ENCODE assay signal across 24 mouse cellular contexts in genomic region chr2:71201886-71202285, GRCm38 (mm10).
"Had no signal": no experiment of that assay in that cellular context is flagged by ENCODE, and none has a peak within 500 bp of the region (broad histone marks: within the 10 kb centered on the region; RNA-seq: fewer than 3 reads in every experiment).

No protein-coding gene starts in this region.

- H3K36me3 ChIP-seq: heart, embryonic 13.5 days; heart, embryonic 15.5 days; hindbrain, embryonic 13.5 days; hindbrain, embryonic 15.5 days; kidney, embryonic 15.5 days; limb, embryonic 13.5 days; limb, embryonic 15.5 days; liver, embryonic 12.5 days had no signal

- H3K9ac ChIP-seq: heart, embryonic 13.5 days; heart, embryonic 15.5 days; hindbrain, embryonic 13.5 days; hindbrain, embryonic 15.5 days; kidney, embryonic 15.5 days; limb, embryonic 13.5 days; limb, embryonic 15.5 days; liver, embryonic 12.5 days; liver, embryonic 14.5 days had no signal

- H3K27ac ChIP-seq: heart, adult 2 months; heart, embryonic 13.5 days; heart, embryonic 15.5 days; hindbrain, embryonic 13.5 days; hindbrain, embryonic 15.5 days; hindbrain, postnatal 0 days; kidney, embryonic 15.5 days; kidney, postnatal 0 days; limb, embryonic 13.5 days; limb, embryonic 15.5 days; liver, embryonic 12.5 days; liver, embryonic 14.5 days had no signal

- H3K4me3 ChIP-seq: heart, adult 2 months; heart, embryonic 13.5 days; heart, embryonic 15.5 days; hindbrain, embryonic 13.5 days; hindbrain, embryonic 15.5 days; kidney, embryonic 15.5 days; limb, embryonic 13.5 days; limb, embryonic 15.5 days; liver, embryonic 12.5 days had no signal

- H3K9me3 ChIP-seq: heart, embryonic 13.5 days; heart, embryonic 15.5 days; hindbrain, embryonic 13.5 days; hindbrain, embryonic 15.5 days; kidney, embryonic 15.5 days; limb, embryonic 13.5 days; limb, embryonic 15.5 days; liver, embryonic 12.5 days had no signal

- DNase-seq: gastrocnemius, postnatal 14 days; gastrocnemius, postnatal 36 days; heart, adult 2 months; heart, postnatal 14 days; heart, postnatal 36 days; kidney, adult 11 months; kidney, adult 2 months; kidney, adult 9 months; kidney, postnatal 14 days; kidney, postnatal 36 days; left cerebral cortex, postnatal 4 days had no signal

- H3K4me1 ChIP-seq: heart, embryonic 15.5 days; hindbrain, embryonic 15.5 days; limb, embryonic 15.5 days had no signal

- H3K27me3 ChIP-seq: heart, embryonic 15.5 days; hindbrain, embryonic 13.5 days; hindbrain, embryonic 15.5 days; limb, embryonic 13.5 days; limb, embryonic 15.5 days; liver, embryonic 12.5 days had no signal

- H3K4me2 ChIP-seq: heart, embryonic 11.5 days; heart, embryonic 13.5 days; heart, embryonic 15.5 days; hindbrain, embryonic 13.5 days; hindbrain, embryonic 15.5 days; kidney, embryonic 15.5 days; limb, embryonic 13.5 days; limb, embryonic 15.5 days; liver, embryonic 12.5 days had no signal

- ATAC-seq: hindbrain, postnatal 0 days; intestine, embryonic 16.5 days; liver, embryonic 12.5 days had no signal
